Mouse (Mus musculus): Measurements from ENCODE around the gene Ift46.
"Not testable (repeated sequence)": the region's sequence is repeated elsewhere in the genome, so short reads cannot be mapped to it uniquely, and the experiment has no call there.

Gene Ift46

DNA sequence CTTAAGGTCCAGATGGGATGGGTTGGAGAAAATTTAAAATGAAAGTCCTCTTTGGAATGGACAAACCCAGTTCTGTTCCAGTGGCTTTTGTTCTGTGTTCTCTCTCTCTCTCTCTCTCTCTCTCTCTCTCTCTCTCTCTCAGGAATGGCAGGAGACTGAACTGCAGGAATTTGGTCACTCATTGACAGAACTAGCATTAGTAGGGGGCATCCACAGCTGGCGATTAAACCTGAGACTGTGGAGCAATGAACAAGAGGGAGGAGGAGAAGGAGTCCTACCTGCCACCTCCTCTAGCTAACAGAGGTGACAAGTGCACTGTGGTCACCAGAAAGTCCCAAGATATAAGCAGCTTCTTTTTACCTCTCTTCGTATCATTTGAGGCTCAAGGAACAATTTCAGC lies 31.4 kb upstream of the Ift46 start:
- no peak for DNase-seq

DNA sequence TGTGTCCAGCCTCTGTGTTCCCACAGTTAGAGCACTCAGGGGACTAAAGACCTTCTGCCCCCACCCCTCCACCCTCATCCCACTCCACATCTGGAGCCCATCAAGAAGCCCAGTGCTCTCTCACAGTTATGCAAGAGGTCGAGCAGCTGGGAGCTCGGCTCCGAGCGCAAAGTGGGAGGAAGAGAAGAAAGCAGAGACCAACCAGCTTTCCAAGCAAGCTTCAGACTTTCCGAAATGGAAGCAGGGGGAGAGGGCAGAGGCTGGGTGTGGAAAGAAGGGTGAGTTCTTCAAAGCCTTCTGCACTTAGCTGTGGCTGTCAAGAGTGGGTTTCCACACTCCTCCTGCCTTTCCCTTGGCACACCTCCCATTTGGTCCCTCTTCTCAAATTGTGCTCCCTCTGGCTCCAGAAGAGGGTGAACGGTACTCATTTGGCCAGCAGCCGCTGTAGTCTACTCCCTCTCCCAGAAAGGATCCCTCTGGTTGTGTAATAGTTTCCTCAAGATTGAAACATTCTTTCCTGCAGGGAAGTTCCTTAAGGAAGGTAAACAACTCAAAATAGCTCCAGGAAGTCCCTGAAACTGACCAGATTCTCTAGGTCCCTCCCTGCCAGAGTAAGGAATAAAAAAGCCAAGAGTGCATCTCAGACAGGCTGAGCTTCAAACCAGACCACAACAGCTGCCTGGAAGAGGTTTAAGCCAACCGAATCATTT lies 30.3 kb upstream of the Ift46 start:
- no peak for DNase-seq

DNA sequence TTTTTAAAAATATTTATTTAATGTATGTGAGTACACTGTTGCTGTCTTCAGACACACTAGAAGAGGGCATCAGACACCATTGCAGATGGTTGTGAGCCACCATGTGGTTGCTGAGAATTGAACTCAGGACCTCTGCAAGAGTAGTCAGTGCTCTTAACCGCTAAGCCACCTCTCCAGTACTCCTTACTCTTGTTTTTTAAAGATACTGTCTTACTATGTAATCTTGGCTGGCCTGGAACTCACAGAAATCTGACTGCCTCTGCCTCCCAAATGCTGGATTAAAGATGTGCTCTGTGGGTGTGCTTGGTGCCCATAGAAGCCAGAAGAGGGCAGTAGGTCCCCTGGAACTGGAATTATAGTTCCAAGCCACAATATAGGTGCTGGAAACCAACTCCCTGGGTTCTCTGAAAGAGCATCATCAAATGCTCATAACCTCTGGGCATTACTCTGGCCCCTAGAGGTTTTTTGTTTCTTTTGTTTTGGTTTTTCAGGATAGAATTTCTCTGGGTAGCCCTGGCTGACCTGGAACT lies 27.0 kb upstream of the Ift46 start:
- no peak for DNase-seq

DNA sequence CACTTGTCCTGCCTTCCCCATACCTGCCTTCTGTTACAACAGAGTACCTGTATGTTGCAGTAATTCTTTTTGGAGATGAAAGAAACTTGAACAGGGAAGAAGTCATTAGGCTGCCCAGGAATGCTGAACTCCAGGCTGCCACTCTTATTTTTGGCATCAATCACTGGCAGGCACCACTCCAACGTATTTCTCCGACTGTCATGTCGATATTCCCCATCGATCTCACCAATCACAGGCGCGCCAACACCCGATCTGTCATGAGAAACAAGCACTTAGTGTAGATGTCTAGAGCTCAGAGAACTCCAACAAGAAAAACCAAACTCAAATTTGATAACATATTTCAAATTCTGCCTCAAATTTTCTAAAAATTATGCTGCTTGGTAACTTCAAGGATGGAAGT lies 22.3 kb upstream of the Ift46 start:
- no peak for DNase-seq

DNA sequence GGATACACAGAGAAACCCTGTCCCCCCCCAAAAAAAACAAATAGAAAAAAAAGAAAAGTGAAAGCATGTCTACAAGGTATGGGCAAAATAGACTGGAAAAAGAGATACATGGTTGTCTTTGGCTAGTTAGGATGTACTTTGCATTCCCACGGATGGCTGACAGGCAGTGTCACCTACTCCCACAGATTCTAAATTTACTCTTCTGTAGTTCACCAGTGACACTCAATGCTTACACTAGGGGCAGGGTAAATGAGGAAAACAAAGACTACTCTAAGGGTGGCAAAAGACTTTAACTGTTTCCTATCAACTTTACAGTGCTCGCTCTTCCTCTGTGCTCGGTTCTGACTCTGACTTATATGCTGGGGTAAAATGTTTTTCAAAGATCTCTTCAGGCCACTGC lies 21.0 kb upstream of the Ift46 start:
- DNase-seq, result no peak

DNA sequence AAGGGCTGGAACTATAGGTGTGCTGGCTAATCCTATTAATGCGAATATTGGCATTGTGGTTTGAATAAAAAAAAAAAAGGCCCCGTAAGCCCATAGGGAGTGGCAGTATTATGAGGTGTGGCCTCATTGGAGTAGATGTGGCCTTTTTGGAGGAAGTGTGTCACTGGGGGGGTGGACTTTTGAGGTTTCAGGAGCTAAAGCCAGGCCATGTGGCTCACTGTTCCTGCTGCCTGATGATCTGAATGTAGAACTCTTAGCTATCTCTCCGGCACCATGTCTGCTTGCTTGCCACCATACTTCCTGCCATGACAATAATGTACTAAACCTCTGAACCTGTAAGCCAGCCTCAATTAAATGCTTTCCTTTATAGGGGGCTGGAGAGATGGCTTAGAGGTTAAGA lies 20.4 kb upstream of the Ift46 start:
- DNase-seq, result no peak

DNA sequence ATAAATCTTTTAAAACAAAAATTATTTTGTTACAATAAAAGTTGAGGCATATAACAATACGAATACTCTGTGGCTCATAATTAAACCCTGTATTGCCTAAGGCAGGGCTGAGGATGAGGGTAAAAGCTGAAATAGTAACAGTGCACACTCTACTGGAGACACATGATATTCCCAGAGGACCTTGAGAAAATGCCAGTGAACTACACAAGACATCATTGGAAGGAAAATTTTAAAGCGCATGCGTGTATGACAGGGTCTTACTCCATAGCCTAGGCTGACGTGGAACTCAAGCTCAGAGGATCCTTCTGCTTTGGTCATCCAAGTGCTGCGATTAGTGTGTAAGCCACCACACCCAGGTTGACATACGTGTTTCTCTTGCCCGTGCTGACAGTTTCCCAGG lies 19.2 kb upstream of the Ift46 start:
- no peak for DNase-seq

DNA sequence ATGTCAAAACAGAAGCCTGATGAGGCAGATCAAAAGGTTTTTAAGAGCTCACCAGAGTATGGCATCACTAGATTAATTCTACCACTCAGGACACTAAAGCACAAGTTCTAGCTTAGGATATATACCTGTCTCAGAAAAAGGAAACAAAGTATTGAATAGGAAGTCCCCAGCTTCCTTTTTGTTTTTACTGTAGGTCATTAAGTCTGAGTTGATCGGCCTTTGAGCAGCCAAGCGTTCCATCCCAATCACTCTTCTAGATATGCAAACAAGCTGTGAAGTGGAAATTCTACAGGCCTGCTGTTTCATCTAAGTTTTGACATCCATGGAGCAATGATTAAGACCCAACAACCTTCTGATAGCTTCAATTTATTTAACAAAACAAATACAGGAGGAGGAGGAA lies 6.8 kb upstream of the Ift46 start:
- no peak for DNase-seq

DNA sequence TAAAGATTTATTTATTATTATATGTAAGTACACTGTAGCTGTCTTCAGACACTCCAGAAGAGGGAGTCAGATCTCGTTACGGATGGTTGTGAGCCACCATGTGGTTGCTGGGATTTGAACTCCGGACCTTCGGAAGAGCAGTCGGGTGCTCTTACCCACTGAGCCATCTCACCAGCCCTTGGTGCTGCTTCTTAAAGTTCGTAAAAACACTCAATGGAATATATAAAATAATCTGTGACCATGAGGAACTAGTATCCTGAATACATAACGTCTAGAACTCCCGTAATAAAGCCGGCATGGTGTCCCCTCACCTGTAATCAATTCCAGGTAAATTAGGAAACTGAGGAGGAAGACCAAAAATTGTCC lies 304 bp downstream of the Ift46 start:
- DNase-seq, result not testable (repeated sequence)

DNA sequence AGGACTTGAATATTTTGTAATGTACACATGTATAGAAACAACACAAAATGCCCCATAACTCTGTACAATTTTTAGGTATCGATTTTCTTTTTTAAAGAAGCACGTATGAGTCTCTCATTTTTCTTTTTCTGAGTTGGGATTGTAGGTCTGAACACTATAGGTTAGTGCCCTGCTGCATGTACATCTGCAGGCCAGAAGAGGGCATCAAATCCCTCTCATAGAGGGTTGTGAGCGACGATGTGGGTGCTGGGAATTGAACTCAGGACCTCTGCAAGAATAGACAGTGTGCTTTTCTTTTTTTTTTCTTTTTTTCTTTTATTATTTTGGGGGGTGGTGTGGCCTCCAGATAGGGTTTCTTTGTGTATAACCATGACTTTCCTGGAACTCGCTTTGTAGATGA lies 3.7 kb downstream of the Ift46 start:
- DNase-seq, result no peak

DNA sequence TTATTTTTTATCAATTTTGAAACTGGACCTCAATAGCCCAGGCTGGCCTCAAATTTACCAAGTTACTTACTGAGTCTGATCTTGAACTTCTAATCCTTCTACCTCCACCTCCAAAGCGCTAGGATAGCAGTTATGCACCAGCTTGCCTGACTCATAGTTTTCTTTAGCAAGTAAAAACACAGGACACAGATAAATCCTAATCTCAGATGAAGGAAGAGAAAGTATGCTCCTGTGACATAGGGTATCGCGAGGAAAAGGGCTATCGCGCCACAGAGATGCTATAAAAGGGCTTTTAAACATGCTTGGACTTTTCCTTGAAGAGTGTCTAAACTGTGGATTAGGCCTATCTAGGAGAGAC lies 4.7 kb downstream of the Ift46 start:
- no peak for DNase-seq

DNA sequence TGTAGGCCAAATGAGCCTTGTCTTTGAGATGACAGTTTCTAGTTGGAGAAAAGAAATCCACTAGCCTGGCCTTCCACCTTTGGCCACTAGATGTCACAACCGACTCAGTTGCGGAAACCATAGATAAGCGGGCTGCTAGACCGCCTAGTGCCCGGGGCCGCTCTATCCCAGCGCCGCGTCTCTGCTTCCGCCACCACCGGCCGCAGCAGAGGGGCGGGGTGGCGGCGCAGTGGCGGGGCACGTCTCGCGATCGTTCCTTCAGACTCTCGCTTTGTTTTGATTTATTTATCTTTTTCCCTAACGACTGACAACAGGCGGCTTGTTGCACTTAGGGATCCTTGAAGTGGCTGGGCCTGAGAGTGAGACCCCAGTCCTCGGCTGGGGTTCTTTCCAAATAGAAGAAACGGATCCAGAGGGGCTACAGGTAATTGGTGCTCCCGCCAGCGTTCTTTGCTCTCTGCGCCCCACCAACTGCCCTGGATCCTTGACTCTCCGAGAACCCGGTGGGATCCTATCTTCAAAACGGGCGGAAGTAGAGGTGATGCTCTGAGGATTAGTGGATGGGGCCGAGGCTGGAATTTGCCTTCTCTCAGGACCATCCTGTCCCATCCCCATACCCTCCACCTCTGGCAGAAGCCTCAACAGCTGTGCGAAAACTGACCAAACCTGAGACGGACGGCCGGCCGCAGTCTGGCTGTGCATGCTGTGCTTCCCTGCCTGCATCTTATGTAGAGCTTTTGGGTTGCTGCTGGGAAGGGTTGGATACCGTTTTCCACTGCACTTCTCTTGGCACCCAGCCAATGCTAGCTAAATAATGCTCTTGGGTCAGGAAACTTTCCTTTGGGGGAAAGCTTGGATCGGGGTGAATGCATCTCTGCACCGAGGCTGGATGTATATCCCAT lies 5.3 kb downstream of the Ift46 start:
- DNase-seq, result peak; percentile 90

DNA sequence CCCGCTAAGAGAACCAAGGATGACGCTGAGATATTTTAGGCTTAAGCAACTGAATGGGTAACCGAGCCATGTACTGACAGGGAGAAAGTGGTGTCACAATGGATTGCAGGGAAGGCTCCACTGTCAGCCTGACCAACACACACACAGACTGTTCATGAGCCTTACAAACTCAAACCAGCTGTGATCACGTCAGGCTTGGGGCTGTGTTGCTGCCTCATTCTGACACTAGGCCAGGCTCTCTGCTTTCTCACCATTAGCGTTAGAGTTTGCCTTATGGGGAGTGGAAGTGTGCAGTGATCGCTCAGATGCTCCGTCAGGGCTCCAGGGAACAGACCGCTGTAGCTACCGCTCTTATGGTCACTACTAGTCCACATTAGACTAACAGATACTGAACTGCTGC lies 25.1 kb downstream of the Ift46 start:
- no peak for DNase-seq

DNA sequence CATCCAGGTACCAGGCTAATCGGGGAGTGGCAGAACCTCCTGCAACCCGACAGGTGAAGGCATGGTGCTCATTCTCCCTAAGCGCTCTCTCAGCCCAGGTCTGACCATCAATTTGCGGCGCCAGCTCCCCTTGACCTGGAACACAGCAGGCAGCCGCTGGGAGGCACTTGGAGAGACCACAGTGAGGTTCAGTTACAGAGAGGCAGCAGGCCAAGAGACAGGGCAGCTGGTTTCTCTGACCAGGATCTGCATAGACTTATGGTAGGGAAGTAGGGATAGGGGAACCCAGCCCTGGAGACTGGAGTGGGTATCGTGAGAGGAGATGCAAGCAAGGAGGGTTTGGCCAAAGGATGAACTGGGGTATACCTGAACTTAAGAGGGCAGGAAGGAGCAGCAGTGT lies 30.6 kb downstream of the Ift46 start:
- peak; percentile 52 for DNase-seq

DNA sequence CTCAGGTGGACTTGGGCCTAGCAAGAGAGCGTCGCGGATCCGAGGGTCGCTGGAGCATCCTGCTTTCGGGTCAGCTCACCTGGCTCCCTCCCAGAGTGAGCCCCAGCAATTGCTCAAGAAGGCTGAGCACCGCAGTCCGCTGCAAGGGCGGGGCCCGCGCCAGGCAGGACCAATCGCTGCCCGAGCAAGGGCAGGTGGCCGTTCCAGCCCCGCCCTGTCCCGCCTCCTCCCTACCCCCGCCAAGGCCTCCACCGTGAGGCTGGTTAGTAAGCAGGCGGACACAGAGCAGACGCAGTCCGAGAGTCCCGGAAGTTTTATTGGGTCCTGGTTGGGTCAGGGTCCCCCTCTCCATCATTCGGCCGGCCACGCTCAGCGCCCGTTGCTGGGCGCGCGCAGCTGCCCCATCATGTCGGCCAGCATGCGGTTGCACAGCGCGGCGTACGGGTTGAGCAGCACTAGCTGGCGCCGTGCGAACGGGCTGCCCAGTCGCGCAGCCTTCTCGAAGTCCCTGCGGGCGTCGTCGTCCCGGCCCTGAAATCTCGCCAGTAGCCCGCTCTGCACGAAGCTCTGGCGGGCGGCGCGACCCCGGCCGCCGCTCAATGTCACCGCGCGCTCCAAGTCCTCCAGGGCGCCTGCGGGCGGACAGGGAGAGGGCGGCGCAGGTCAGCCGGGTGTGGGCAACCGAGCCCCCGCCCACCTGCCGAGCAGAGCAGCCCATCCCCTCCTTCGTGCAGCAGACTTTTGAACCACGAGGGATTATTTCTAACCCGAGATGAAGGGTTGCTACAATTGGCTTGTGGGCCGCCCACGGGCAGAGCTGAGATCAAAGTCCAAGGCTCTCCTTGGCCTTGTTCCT lies 31.6 kb downstream of the Ift46 start, which contains the start of gene Tmem25:
Tmem25 (minus strand) TSS at position 206 of the 856 bp plus-strand sequence.
- peak; percentile 94 for DNase-seq

DNA sequence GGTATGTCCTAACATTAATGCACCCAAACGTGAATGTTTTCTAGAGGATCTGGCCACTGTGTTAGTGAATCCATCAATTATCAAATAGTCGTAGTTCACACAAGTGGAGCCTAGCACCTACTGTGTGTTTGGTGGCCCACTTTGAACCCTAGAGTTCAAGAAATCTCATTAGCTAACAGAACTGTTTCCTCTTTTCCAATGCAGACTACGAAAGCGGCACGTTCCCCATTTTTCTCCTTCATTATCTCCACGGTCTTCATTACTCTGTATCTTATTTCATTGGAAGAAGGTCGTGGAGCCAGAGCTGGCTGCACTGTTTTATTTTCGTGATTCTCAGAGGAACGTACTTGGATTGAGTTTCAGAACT lies 32.2 kb downstream of the Ift46 start:
- no peak for DNase-seq

DNA sequence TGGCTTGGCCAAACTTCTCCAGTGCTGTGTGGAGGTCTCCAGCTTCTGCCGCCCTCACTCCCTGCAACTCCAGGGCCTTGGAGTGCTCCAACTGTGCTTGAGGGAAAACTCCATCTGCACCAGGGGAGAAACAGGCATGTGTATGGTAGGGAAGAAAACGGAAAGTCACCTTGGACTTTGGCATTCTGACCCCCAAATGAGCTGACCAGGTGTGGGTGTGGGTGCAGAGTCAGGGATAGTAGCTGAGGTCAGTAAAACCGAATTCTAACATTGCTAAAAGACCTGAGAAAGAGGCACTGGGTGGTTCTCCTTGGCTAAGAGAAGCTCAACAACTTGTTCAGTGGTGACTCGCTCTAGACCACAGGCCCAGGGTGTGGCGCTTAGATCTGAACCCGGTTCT lies 34.0 kb downstream of the Ift46 start:
- no peak for DNase-seq

DNA sequence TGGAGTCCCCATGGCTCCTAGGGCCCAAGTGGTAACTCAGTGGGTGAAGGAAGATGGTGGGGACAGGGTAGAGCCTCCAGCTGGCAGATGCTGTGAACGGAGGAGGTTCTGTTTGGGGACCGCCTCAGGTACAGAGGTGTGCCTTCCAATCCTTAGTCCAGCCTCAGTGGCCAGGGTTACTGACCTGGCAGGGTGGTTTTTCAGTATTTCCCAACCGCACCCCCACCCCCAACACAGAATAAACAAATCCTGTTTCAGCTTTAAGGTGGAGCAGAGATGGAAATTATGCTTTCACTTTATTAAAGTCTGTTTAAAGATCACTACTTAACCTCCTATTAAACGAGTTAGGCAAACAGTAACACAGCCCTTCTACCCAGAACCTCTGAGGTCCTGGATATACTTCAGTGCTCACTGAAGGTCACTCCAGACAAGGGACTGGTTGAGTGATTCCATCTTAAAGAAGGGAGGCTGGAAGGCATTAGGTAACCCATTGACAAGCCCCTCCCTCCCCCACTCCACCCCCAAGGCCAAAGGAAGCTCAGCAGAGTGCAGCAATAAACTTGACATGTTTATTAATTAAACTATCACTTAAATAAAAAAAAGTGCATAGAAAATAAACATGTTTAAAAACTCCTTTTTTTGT lies 35.2 kb downstream of the Ift46 start, which contains the start of gene Ttc36:
Ttc36 (minus strand) TSS at position 265 of the 643 bp plus-strand sequence.
- DNase-seq, result no peak

DNA sequence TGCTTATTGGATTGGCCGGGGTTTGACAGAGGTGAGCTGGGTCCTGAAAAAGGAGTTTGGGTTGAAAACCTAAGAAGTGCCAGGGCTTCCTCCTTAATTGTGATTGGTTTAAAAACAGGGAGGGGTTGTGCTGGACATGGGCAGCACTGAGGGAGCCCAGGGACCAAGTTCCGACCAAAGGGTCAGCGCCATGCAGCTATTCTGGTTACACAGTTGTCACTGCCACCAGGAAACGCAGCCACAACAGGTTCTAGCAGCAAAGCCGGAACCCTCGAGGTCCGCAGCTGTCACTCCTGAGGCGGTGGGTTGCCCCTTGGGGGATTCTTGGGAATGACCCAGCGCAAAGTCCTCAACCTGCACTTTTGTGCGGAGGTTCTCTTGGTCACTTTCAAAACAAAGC lies 37.0 kb downstream of the Ift46 start:
- no peak for DNase-seq

DNA sequence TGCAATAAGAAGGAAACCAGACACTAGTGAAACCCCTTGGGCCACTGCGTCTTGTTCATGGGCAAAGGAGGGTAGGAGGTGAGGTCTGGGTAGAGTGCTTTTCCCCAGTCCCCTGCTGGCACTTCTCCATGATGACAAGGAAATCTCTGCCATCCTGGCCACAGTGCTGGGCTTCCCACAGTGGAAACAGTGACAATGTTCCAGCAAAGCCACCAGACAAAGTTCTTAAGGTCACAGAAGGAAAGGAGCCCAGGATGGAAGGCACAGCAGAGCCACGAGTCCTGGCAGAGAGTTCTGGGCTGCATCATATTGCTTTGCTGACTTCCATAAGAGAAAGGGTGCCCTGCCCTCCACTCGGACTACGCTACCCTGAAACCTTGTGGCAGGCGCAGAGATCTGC lies 37.8 kb downstream of the Ift46 start:
- no peak for DNase-seq

DNA sequence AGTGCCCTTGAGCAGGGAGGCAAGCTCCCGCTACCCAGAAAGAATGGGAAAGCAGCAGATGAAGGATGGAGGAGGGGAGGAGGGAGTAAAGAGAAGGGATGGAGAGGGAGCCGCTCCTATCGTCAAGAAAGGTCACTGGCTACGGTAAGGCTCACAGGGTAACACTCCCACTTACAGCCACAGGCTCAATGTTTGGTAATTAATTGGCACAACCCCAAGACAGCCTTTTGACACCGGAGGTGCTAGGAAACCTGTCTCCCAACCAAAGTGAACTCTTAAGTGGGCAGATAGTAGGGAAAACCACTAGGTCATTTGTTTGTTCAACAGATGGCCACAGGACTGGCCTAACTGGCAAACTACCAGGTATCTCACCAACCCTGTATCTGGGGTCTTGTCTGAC lies 39.4 kb downstream of the Ift46 start:
- no peak for DNase-seq

DNA sequence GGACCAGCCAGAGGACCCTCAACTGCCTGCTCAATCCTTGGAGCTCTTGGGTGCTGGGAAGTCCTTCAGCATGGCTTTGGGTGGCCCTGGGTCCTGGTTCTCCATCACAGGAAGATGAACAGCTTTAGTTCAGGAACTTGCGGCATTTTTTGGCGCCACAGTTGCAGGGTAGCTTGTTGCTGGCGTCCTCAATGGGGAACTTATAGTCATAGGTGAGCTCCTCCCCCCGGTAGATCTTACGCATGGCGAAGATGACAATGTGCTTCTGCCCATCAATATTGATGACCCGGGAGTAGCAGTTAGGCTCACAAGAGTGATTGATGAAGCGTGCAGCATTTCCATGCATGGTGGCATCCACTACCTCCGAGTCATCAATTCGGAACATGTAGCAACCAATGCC lies 40.1 kb downstream of the Ift46 start:
- no peak for DNase-seq

DNA sequence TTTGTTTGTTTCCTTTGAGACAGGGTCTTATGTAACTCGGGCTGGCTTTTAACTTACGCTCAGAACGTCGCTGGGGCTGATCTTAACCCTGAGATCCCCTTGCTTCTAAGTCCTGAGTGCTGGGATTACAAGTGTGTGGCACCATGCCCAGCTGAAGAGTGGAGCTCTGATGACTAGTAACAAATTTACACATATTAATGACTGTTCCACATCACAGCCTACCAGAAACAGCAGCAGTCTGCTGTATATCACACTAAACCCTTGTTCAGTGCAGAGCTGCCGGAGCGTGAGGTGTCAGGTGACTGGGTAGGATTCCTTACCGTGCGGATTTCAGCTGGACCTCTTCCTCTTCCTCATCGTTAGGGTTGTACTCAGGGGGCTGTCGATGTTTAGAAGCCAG lies 42.6 kb downstream of the Ift46 start:
- no peak for DNase-seq

All from cerebellum, adult 11-12 months (tissue).